Mouse (Mus musculus) right cerebral cortex, postnatal 14 days (tissue): ENCODE data around the gene Slitrk5.
"Not testable (repeated sequence)": the region's sequence is repeated elsewhere in the genome, so short reads cannot be mapped to it uniquely, and the experiment has no call there.

Experiments used
- DNase-seq: peaks from one replicate; pipeline ENCODE4 v3.0.0; 2022

The Slitrk5 gene

GRCm38 (mm10) chr14:111674664-111675147 is at the start of gene Slitrk5:
Gene Slitrk5, plus strand, starts transcription at chr14:111675097.
- peak; percentile 96 for DNase-seq

GRCm38 (mm10) chr14:111672942-111673341 is 2.0 kb upstream of the Slitrk5 start:
- no peak for DNase-seq

- DNase-seq, result peak; percentile 74
Observed at GRCm38 (mm10) chr14:111675211-111676165, 591 bp downstream of the Slitrk5 start.

- DNase-seq, result peak; percentile 60
Observed at GRCm38 (mm10) chr14:111676166-111676581, 1.3 kb downstream of the Slitrk5 start.

- DNase-seq, result peak; percentile 49
Observed at GRCm38 (mm10) chr14:111676851-111677291, 2.0 kb downstream of the Slitrk5 start.

- no peak for DNase-seq
Observed at GRCm38 (mm10) chr14:111677361-111678070, 2.6 kb downstream of the Slitrk5 start.

- DNase-seq, result no peak
Observed at GRCm38 (mm10) chr14:111680271-111680670, 5.4 kb downstream of the Slitrk5 start.

GRCm38 (mm10) chr14:111681092-111681708 is 6.3 kb downstream of the Slitrk5 start:
- DNase-seq, result peak; percentile 28

- no peak for DNase-seq
Observed at GRCm38 (mm10) chr14:111681773-111682172, 6.9 kb downstream of the Slitrk5 start.

- no peak for DNase-seq
Observed at GRCm38 (mm10) chr14:111683543-111683942, 8.6 kb downstream of the Slitrk5 start.

- DNase-seq, result not testable (repeated sequence)
Observed at GRCm38 (mm10) chr14:111690139-111690538, 15.2 kb downstream of the Slitrk5 start.

- no peak for DNase-seq
Observed at GRCm38 (mm10) chr14:111729833-111730232, 54.9 kb downstream of the Slitrk5 start.
